Mouse (Mus musculus): Measurements from ENCODE around the gene Dnajb3. TPM values are rescaled to one million over a fixed set of nuclear protein-coding genes. Genes with fewer than 3 reads are reported as not detected.

Dnajb3 gene
- polyA plus RNA-seq (2015; fragmentation: Nextera tagmentation; extraction: Ambion mirVana), result 9.4 and 10.8 TPM in 2 replicates

- H3K27me3 ChIP-seq, result no peaks in the 10 kb centered on the region
- peak within 1 kb of the TSS; percentile 82 for H3K4me2 ChIP-seq (replicated peaks)
- peaks cover 7% of the 10 kb centered on the region; the same call in 1 of the 2 replicates for H3K4me1 ChIP-seq
- no peaks in the 10 kb centered on the region for H3K9me3 ChIP-seq (replicated peaks)
- H3K27ac ChIP-seq (replicated peaks), result no peak within 1 kb of the TSS
- peak within 1 kb of the TSS; percentile 59 for H3K9ac ChIP-seq
- peak; percentile 97 for ATAC-seq (ENCODE audit: insufficient number of reproducible peaks, low FRiP score, low TSS enrichment, low read depth)
- WGBS, result 6% methylated on average over 62 of the region's 62 CpGs
- no peaks in the 10 kb centered on the region for H3K36me3 ChIP-seq
- peak within 1 kb of the TSS; percentile 54 for H3K4me3 ChIP-seq (replicated peaks)
Measured at GRCm38 (mm10) chr1:88205294-88205922, at the start of gene Dnajb3. TSS of gene Dnajb3 (minus strand) at chr1:88205782.

DNA sequence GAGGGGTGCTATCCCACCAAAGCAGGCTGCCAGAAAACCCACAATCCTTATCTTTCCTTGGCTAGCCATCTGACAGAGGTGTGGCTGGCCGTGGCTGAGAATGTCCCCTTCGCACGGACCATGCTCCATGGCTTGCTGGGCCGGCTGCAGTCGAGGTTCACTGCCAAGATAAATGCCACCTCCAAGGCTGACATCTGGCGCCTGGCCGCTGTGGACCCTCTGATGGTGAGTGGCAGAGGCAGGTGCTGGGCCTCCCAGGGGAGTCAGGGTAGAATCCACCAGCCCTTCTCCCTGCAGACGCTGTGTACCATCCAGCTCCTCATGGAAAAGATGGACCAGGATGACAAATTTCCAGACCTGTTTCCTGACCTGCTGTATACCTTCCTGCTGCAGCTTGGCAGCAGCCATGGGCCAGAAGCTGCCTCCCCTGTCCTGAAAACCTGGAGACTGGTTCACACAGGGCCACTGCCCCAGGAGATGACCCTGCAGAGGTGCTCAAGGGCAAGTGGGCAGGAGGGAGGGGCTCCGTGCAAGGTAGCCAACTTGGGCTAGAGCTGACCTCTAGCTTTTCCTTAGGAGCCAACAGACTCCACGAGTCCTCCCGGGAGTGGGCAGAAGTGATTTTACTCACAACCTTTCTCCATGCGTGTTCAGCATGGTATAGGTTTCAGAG is 49.3 kb upstream of the Dnajb3 start:
- Histone ChIP-seq H3K4me2 (replicated peaks) (no peak overlapping the region), H3K36me3 (peaks cover 6% of the 10 kb centered on the region), H3K27ac (replicated peaks) (no peak overlapping the region), H3K27me3 (no peaks in the 10 kb centered on the region), H3K4me1 (0 out of 2 replicates have a peak, but pooled peaks cover 5% of the 10 kb centered on the region), H3K9me3 (replicated peaks) (peaks cover 31% of the 10 kb centered on the region), H3K4me3 (replicated peaks) (no peak overlapping the region), H3K9ac (no peak overlapping the region)
- 83% methylated on average over 12 of the region's 12 CpGs for WGBS
- ATAC-seq (ENCODE audit: insufficient number of reproducible peaks, low FRiP score, low TSS enrichment, low read depth), result peak; percentile 6

GRCm38 (mm10) chr1:88253540-88253939 is 48.0 kb upstream of the Dnajb3 start:
- H3K9ac ChIP-seq, result no peak overlapping the region
- no peak for ATAC-seq (ENCODE audit: insufficient number of reproducible peaks, low FRiP score, low TSS enrichment, low read depth)
- no peak overlapping the region for H3K4me3 ChIP-seq (replicated peaks)
- peaks cover 44% of the 10 kb centered on the region for H3K9me3 ChIP-seq (replicated peaks)
- H3K27ac ChIP-seq (replicated peaks), result no peak overlapping the region
- no peaks in the 10 kb centered on the region for H3K4me1 ChIP-seq
- WGBS, result 68% methylated on average over 6 of the region's 6 CpGs
- no peaks in the 10 kb centered on the region for H3K27me3 ChIP-seq
- H3K36me3 ChIP-seq, result no peaks in the 10 kb centered on the region
- no peak overlapping the region for H3K4me2 ChIP-seq (replicated peaks)

DNA sequence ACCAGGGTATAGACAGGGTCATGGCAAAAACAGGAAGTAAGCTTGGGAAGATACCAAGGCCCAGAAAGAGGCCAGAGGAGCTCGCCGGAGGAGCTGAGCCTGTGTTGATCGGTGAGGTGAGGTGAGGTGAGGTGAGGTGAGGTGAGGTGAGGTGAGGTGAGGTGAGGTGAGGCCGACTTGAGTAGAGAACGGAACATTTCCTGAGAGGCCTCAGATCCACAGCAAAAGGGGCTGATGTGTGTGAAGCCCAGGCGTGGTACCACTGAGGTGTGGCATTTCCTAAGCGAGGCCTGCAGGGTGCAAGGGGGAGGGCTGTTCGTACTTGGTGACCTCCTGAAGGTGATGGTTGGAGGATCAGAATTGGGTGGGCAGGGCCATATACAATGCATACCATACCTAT is 47.5 kb upstream of the Dnajb3 start:
- no peak for ATAC-seq (ENCODE audit: insufficient number of reproducible peaks, low FRiP score, low TSS enrichment, low read depth)
- peaks cover 47% of the 10 kb centered on the region for H3K9me3 ChIP-seq (replicated peaks)
- 69% methylated on average over 8 of the region's 8 CpGs for WGBS

GRCm38 (mm10) chr1:88250023-88250422 is 44.4 kb upstream of the Dnajb3 start:
- H3K4me2 ChIP-seq (replicated peaks), result no peak overlapping the region
- 83% methylated on average over 5 of the region's 5 CpGs for WGBS
- no peaks in the 10 kb centered on the region for H3K36me3 ChIP-seq
- no peaks in the 10 kb centered on the region for H3K27me3 ChIP-seq
- no peak for ATAC-seq (ENCODE audit: insufficient number of reproducible peaks, low FRiP score, low TSS enrichment, low read depth)
- H3K4me1 ChIP-seq, result no peaks in the 10 kb centered on the region
- peaks cover 70% of the 10 kb centered on the region for H3K9me3 ChIP-seq (replicated peaks)
- H3K27ac ChIP-seq (replicated peaks), result no peak overlapping the region
- no peak overlapping the region for H3K4me3 ChIP-seq (replicated peaks)
- H3K9ac ChIP-seq, result no peak overlapping the region

More for the DNA sequence above, 47.5 kb upstream of the Dnajb3 start:
- Histone ChIP-seq H3K36me3 (no peaks in the 10 kb centered on the region), H3K4me3 (replicated peaks) (no peak overlapping the region), H3K9ac (no peak overlapping the region), H3K4me1 (no peaks in the 10 kb centered on the region), H3K27me3 (no peaks in the 10 kb centered on the region), H3K4me2 (replicated peaks) (no peak overlapping the region), H3K27ac (replicated peaks) (no peak overlapping the region)

GRCm38 (mm10) chr1:88249596-88249995 is 44.0 kb upstream of the Dnajb3 start:
- H3K4me1 ChIP-seq, result no peaks in the 10 kb centered on the region
- WGBS, result 77% methylated on average over 7 of the region's 7 CpGs
- ATAC-seq (ENCODE audit: insufficient number of reproducible peaks, low FRiP score, low TSS enrichment, low read depth), result no peak
- no peaks in the 10 kb centered on the region for H3K36me3 ChIP-seq
- H3K27ac ChIP-seq (replicated peaks), result no peak overlapping the region
- no peaks in the 10 kb centered on the region for H3K27me3 ChIP-seq
- H3K9ac ChIP-seq, result no peak overlapping the region
- peaks cover 71% of the 10 kb centered on the region for H3K9me3 ChIP-seq (replicated peaks)
- H3K4me3 ChIP-seq (replicated peaks), result no peak overlapping the region
- no peak overlapping the region for H3K4me2 ChIP-seq (replicated peaks)

GRCm38 (mm10) chr1:88248658-88249057 is 43.1 kb upstream of the Dnajb3 start:
- 64% methylated on average over 4 of the region's 4 CpGs for WGBS
- Histone ChIP-seq H3K4me1 (no peaks in the 10 kb centered on the region), H3K4me2 (replicated peaks) (no peak overlapping the region), H3K9ac (no peak overlapping the region), H3K27me3 (no peaks in the 10 kb centered on the region), H3K9me3 (replicated peaks) (peaks cover 73% of the 10 kb centered on the region), H3K36me3 (no peaks in the 10 kb centered on the region), H3K4me3 (replicated peaks) (no peak overlapping the region), H3K27ac (replicated peaks) (no peak overlapping the region)
- ATAC-seq (ENCODE audit: insufficient number of reproducible peaks, low FRiP score, low TSS enrichment, low read depth), result 0 out of 2 replicates have a peak, but pooled peaks have one; percentile 2

DNA sequence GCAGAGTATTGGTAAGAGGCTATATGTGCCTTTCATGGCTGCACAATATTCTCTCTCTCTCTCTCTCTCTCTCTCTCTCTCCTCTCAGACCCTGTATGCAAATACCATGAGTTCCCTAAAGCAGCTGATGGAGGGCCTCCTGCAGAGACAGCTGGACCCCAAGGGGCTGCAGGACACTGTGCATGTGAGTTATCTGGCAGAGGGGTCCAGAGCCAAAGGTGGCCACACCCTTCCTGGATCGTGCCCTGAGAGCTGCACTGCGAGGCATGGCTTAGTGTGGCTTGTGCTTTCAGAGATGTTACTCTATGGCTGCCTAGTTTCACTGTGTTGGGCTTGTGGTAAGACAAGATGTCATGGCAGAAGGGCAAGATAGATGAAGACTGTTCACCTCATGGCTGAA is 42.1 kb upstream of the Dnajb3 start:
- no peaks in the 10 kb centered on the region for H3K27me3 ChIP-seq
- H3K36me3 ChIP-seq, result no peaks in the 10 kb centered on the region
- no peak for ATAC-seq (ENCODE audit: insufficient number of reproducible peaks, low FRiP score, low TSS enrichment, low read depth)
- no peak overlapping the region for H3K27ac ChIP-seq (replicated peaks)
- H3K4me3 ChIP-seq (replicated peaks), result no peak overlapping the region
- peaks cover 74% of the 10 kb centered on the region for H3K9me3 ChIP-seq (replicated peaks)
- H3K9ac ChIP-seq, result no peak overlapping the region
- WGBS, result 46% methylated on average over 2 of the region's 2 CpGs
- H3K4me2 ChIP-seq (replicated peaks), result no peak overlapping the region
- no peaks in the 10 kb centered on the region for H3K4me1 ChIP-seq

DNA sequence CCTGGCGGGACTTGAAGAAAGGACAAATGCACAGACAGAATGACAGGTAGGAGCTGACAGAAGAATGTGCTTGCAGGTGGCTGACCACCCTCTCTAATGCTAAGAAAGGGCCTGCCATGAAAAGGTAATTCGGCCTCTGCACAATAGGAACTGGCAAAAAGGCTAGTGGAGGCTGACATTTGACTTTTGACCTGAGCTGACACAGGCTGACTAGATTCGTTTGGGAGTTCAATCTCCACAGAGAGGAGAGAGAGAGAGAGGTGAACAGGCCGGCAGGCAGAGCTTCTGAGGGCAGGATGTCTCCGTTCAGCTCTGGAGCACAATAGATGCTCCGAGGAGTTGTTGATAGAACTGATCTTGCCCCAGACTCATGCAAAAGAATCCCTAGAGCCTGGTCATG is 40.8 kb upstream of the Dnajb3 start:
- H3K9me3 ChIP-seq (replicated peaks), result peaks cover 72% of the 10 kb centered on the region
- 41% methylated on average over 6 of the region's 6 CpGs for WGBS
- no peaks in the 10 kb centered on the region for H3K4me1 ChIP-seq
- H3K36me3 ChIP-seq, result no peaks in the 10 kb centered on the region
- H3K27me3 ChIP-seq, result no peaks in the 10 kb centered on the region
- no peak overlapping the region for H3K4me3 ChIP-seq (replicated peaks)
- no peak overlapping the region for H3K9ac ChIP-seq
- H3K4me2 ChIP-seq (replicated peaks), result no peak overlapping the region
- no peak overlapping the region for H3K27ac ChIP-seq (replicated peaks)
- ATAC-seq (ENCODE audit: insufficient number of reproducible peaks, low FRiP score, low TSS enrichment, low read depth), result no peak

- WGBS, result 79% methylated on average over 6 of the region's 6 CpGs
- H3K4me2 ChIP-seq (replicated peaks), result no peak overlapping the region
- H3K27me3 ChIP-seq, result no peaks in the 10 kb centered on the region
- no peaks in the 10 kb centered on the region for H3K4me1 ChIP-seq
- H3K36me3 ChIP-seq, result no peaks in the 10 kb centered on the region
- H3K27ac ChIP-seq (replicated peaks), result no peak overlapping the region
- peaks cover 77% of the 10 kb centered on the region for H3K9me3 ChIP-seq (replicated peaks)
- no peak overlapping the region for H3K4me3 ChIP-seq (replicated peaks)
- H3K9ac ChIP-seq, result no peak overlapping the region
- ATAC-seq (ENCODE audit: insufficient number of reproducible peaks, low FRiP score, low TSS enrichment, low read depth), result no peak
Measured at GRCm38 (mm10) chr1:88245881-88246280, 40.3 kb upstream of the Dnajb3 start.

DNA sequence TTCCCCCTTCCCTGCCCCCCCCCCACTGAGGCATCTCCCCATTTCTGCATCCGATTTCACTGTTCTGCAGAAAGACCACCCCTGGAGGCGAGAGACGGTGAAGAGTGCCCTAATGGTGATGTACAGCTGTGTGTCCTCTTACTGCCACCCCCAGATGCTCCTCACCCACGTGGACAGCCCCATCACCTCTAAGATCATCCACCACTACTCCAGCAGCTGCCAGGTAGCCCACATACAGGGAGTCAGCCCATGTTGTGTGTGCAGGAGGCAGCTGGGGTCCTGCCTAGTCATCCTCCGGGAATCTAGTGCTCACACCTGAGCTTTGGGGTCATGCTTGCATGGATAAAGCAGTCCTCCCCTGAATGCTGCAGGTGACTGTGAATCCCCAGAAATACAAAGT is 38.3 kb upstream of the Dnajb3 start:
- Histone ChIP-seq H3K36me3 (no peaks in the 10 kb centered on the region), H3K4me2 (replicated peaks) (no peak overlapping the region), H3K27me3 (no peaks in the 10 kb centered on the region), H3K27ac (replicated peaks) (no peak overlapping the region), H3K9me3 (replicated peaks) (peaks cover 77% of the 10 kb centered on the region), H3K9ac (no peak overlapping the region), H3K4me3 (replicated peaks) (no peak overlapping the region), H3K4me1 (no peaks in the 10 kb centered on the region)
- ATAC-seq (ENCODE audit: insufficient number of reproducible peaks, low FRiP score, low TSS enrichment, low read depth), result no peak
- 64% methylated on average over 5 of the region's 5 CpGs for WGBS

DNA sequence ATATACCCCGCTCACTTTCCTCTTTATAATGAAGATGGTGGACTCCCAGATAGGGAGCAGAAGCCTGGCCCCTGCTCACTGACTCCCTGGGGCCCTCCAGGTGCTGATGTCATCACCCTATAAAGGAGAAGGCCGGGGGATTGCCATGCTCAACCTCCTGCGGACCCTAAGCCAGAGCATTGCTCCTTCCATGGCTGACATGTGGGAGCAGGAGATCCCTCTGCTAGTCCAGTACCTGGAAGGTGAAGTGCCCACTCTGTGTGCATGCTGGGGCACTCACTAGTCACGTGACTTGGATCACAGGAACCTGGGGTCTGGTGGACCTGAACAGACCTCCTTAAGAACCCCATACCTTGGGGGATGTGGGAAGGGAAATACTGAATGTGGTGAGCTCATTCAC is 35.0 kb upstream of the Dnajb3 start:
- no peak overlapping the region for H3K4me2 ChIP-seq (replicated peaks)
- ATAC-seq (ENCODE audit: insufficient number of reproducible peaks, low FRiP score, low TSS enrichment, low read depth), result no peak
- no peak overlapping the region for H3K9ac ChIP-seq
- no peaks in the 10 kb centered on the region for H3K4me1 ChIP-seq
- WGBS, result 64% methylated on average over 4 of the region's 4 CpGs
- H3K36me3 ChIP-seq, result no peaks in the 10 kb centered on the region
- no peak overlapping the region for H3K4me3 ChIP-seq (replicated peaks)
- no peak overlapping the region for H3K27ac ChIP-seq (replicated peaks)
- H3K9me3 ChIP-seq (replicated peaks), result peaks cover 75% of the 10 kb centered on the region
- no peaks in the 10 kb centered on the region for H3K27me3 ChIP-seq
